In the genomic region with DNA sequence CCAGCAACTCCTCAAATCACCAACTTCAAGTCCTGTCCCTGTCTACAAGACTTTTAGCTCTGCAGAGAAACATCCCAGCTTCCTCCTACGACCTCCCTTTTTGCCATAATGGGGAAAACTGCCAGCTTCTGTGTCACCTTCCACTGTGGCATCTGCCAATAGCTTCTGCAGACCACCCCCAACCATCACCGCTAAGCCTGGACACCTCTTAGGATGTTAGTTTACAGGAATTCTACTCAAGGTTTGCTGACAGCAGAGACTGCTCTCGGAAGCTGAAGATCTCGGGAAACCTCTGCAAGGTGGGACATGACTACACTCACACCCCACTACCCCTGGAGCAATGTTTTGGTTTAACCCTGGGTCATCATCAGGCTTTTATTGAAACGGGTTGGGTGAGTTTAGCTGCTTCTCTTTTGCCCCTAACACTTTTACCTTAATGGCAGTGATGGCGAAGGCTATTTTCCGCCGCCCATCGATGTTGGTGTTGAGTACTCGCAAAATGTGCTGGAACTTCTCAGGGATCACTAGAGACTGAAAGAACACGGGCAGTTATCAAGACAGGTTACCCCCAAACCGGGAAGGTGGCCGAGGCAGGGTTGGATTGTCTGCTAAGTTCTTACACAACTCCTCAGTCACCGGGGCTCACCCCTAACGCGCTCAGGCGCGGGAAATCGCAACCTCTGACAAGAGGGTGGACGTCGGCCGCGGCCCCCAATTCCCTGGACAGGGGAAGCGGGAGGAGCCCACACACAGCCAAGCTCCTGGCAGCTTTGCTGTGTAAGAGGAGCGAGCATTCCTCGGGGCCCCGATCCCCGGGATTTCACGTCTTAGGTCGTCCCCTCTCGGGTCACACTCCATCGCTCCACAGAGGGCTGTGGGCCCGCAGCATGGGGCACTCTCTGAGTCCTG, we compare ENCODE assay signal across 8 mouse cellular contexts. TPM values are rescaled to one million over a fixed set of nuclear protein-coding genes. Genes with fewer than 3 reads are reported as not detected.
DNase-seq lines count a peak whose midpoint lies in the region; ATAC-seq and TF ChIP-seq lines count a peak whose summit lies in the region.

No protein-coding gene starts in this region.

- peak overlapping the region; percentile 99 for H3K4me2 ChIP-seq in heart, embryonic 13.5 days
- peak overlapping the region; percentile 98 for H3K4me2 ChIP-seq in embryonic facial prominence, embryonic 13.5 days
- peak overlapping the region; percentile 96 for H3K4me2 ChIP-seq in midbrain, embryonic 12.5 days (replicated peaks)

- peaks cover 54% of the 10 kb centered on the region for H3K4me1 ChIP-seq in heart, embryonic 13.5 days
- peaks cover 54% of the 10 kb centered on the region for H3K4me1 ChIP-seq in E14TG2a.4 (replicated peaks; ENCODE audit: low read depth, low read length)
- peaks cover 60% of the 10 kb centered on the region for H3K4me1 ChIP-seq in embryonic facial prominence, embryonic 13.5 days
- H3K4me1 ChIP-seq in midbrain, embryonic 12.5 days, result peaks cover 58% of the 10 kb centered on the region

- peak overlapping the region; percentile 92 for H3K27ac ChIP-seq in heart, embryonic 13.5 days (replicated peaks)
- peak overlapping the region; percentile 93 for H3K27ac ChIP-seq in embryonic facial prominence, embryonic 13.5 days
- peak overlapping the region; percentile 86 for H3K27ac ChIP-seq in midbrain, embryonic 12.5 days (replicated peaks)

- intact Hi-C loops in heart, postnatal 10 days (cut with DNase I), result no loop called here

- no peak for DNase-seq in heart, postnatal 10 days
- no peak for DNase-seq in cerebellum, postnatal 4 days (ENCODE audit: low spot score in 2 of 2)
- no peak for DNase-seq in left cerebral cortex, adult 18-20 months (ENCODE audit: low spot score in 2 of 2)

- WGBS in heart, embryonic 13.5 days, result 1% methylated on average over 33 of the region's 33 CpGs
- under 1% methylated on average over 33 of the region's 33 CpGs for WGBS in embryonic facial prominence, embryonic 13.5 days
- 2% methylated on average over 33 of the region's 33 CpGs for WGBS in midbrain, embryonic 12.5 days

- peaks cover 57% of the 10 kb centered on the region for H3K36me3 ChIP-seq in heart, embryonic 13.5 days
- H3K36me3 ChIP-seq in E14TG2a.4 (ENCODE audit: insufficient read depth, low read length), result peaks cover 74% of the 10 kb centered on the region
- H3K36me3 ChIP-seq in embryonic facial prominence, embryonic 13.5 days, result peaks cover 51% of the 10 kb centered on the region
- peaks cover 44% of the 10 kb centered on the region for H3K36me3 ChIP-seq in midbrain, embryonic 12.5 days

- TF ChIP-seq CTCF in E14TG2a.4 (conservative IDR thresholded peaks at IDR 0.05; ENCODE audit: low read length), result no peak

- no peaks in the 10 kb centered on the region for H3K9me3 ChIP-seq in heart, embryonic 13.5 days
- no peaks in the 10 kb centered on the region for H3K9me3 ChIP-seq in E14TG2a.4 (ENCODE audit: low read length)
- no peaks in the 10 kb centered on the region for H3K9me3 ChIP-seq in embryonic facial prominence, embryonic 13.5 days
- H3K9me3 ChIP-seq in midbrain, embryonic 12.5 days, result no peaks in the 10 kb centered on the region

- ATAC-seq in heart, embryonic 13.5 days (ENCODE audit: extremely low read depth, insufficient number of reproducible peaks, low FRiP score, low TSS enrichment), result no peak; the same call in 1 of the 2 replicates
- peak; percentile 2; the same call in 1 of the 2 replicates for ATAC-seq in embryonic facial prominence, embryonic 13.5 days (ENCODE audit: insufficient number of reproducible peaks, insufficient read depth, low FRiP score, low TSS enrichment, low read depth)
- peak; percentile 3 for ATAC-seq in inflammation-experienced regulatory T-cells, adult 6 months
- ATAC-seq in midbrain, embryonic 12.5 days (ENCODE audit: low FRiP score, low read depth), result no peak; the same call in 1 of the 2 replicates

- H3K4me3 ChIP-seq in heart, embryonic 13.5 days, result peak overlapping the region; percentile 76
- H3K4me3 ChIP-seq in E14TG2a.4 (replicated peaks; ENCODE audit: low read length), result peak overlapping the region; percentile 95
- H3K4me3 ChIP-seq in embryonic facial prominence, embryonic 13.5 days, result peak overlapping the region; percentile 81
- H3K4me3 ChIP-seq in midbrain, embryonic 12.5 days, result peak overlapping the region; percentile 91

- H3K27me3 ChIP-seq in heart, embryonic 13.5 days (replicated peaks), result no peaks in the 10 kb centered on the region
- no peaks in the 10 kb centered on the region for H3K27me3 ChIP-seq in E14TG2a.4 (ENCODE audit: insufficient read depth, low read length)
- no peaks in the 10 kb centered on the region for H3K27me3 ChIP-seq in embryonic facial prominence, embryonic 13.5 days
- no peaks in the 10 kb centered on the region for H3K27me3 ChIP-seq in midbrain, embryonic 12.5 days

- peak overlapping the region; percentile 93 for H3K9ac ChIP-seq in heart, embryonic 13.5 days
- H3K9ac ChIP-seq in embryonic facial prominence, embryonic 13.5 days, result peak overlapping the region; percentile 98
- H3K9ac ChIP-seq in midbrain, embryonic 12.5 days (replicated peaks), result peak overlapping the region; percentile 99

RNA-seq across cellular contexts. Expression of a gene that starts 0.7 kb away (rescaled TPM):
- 36.0 and 39.6 TPM in 2 replicates for polyA plus RNA-seq in heart, embryonic 13.5 days (2015; fragmentation: Nextera tagmentation; extraction: Ambion mirVana)
- total RNA-seq in heart, postnatal 10 days (2021), result 10 to 100 TPM; 36.3 to 36.8 TPM
- 45.7 and 49.6 TPM in 2 replicates for polyA plus RNA-seq in embryonic facial prominence, embryonic 13.5 days (2015; fragmentation: Nextera tagmentation; extraction: Ambion mirVana)
- 10 to 100 TPM; 27.6 to 30.0 (median 27.8) TPM for polyA plus RNA-seq in inflammation-experienced regulatory T-cells, adult 6 months (2017; shearing (Covaris generic))
- polyA plus RNA-seq in midbrain, embryonic 12.5 days (2016; fragmentation: Nextera tagmentation; extraction: Ambion mirVana), result 67.0 and 70.9 TPM in 2 replicates
- total RNA-seq in left cerebral cortex, adult 18-20 months (2021), result 10 to 100 TPM; 71.1 to 71.2 TPM

RNA-seq across cellular contexts. Expression of a gene that starts 0.9 kb away (rescaled TPM):
- polyA plus RNA-seq in heart, embryonic 13.5 days (2015; fragmentation: Nextera tagmentation; extraction: Ambion mirVana), result 923 and 1,093 TPM in 2 replicates
- 100 to 1,000 TPM; 566 to 572 TPM for total RNA-seq in heart, postnatal 10 days (2021)
- 1,782 and 1,797 TPM in 2 replicates for polyA plus RNA-seq in embryonic facial prominence, embryonic 13.5 days (2015; fragmentation: Nextera tagmentation; extraction: Ambion mirVana)
- 1,000 to 10,000 TPM; 3,532 to 7,587 (median 7,167) TPM for polyA plus RNA-seq in inflammation-experienced regulatory T-cells, adult 6 months (2017; shearing (Covaris generic))
- 891 and 909 TPM in 2 replicates for polyA plus RNA-seq in midbrain, embryonic 12.5 days (2016; fragmentation: Nextera tagmentation; extraction: Ambion mirVana)
- 100 to 1,000 TPM; 332 to 337 TPM for total RNA-seq in left cerebral cortex, adult 18-20 months (2021)

RNA-seq across cellular contexts. Expression of a gene that starts 3.6 kb away (rescaled TPM):
- polyA plus RNA-seq in heart, embryonic 13.5 days (2015; fragmentation: Nextera tagmentation; extraction: Ambion mirVana), result 4.5 and 7.0 TPM in 2 replicates
- total RNA-seq in heart, postnatal 10 days (2021), result 1 to 10 TPM; 2.7 to 3.7 TPM
- 7.0 and 7.2 TPM in 2 replicates for polyA plus RNA-seq in embryonic facial prominence, embryonic 13.5 days (2015; fragmentation: Nextera tagmentation; extraction: Ambion mirVana)
- 10 to 100 TPM; 12.8 to 15.1 (median 13.9) TPM for polyA plus RNA-seq in inflammation-experienced regulatory T-cells, adult 6 months (2017; shearing (Covaris generic))
- 8.1 and 8.7 TPM in 2 replicates for polyA plus RNA-seq in midbrain, embryonic 12.5 days (2016; fragmentation: Nextera tagmentation; extraction: Ambion mirVana)
- 1 to 10 TPM; 5.9 to 6.5 TPM for total RNA-seq in left cerebral cortex, adult 18-20 months (2021)

RNA-seq across cellular contexts. Expression of a gene that starts 14.4 kb away (rescaled TPM):
- 20.5 and 20.6 TPM in 2 replicates for polyA plus RNA-seq in heart, embryonic 13.5 days (2015; fragmentation: Nextera tagmentation; extraction: Ambion mirVana)
- total RNA-seq in heart, postnatal 10 days (2021), result 10 to 100 TPM; 12.4 to 12.6 TPM
- 36.2 and 40.7 TPM in 2 replicates for polyA plus RNA-seq in embryonic facial prominence, embryonic 13.5 days (2015; fragmentation: Nextera tagmentation; extraction: Ambion mirVana)
- 10 to 100 TPM in 2 of 3 experiments, 1 to 10 TPM in 1; 6.8 to 11.0 (median 10.1) TPM for polyA plus RNA-seq in inflammation-experienced regulatory T-cells, adult 6 months (2017; shearing (Covaris generic))
- polyA plus RNA-seq in midbrain, embryonic 12.5 days (2016; fragmentation: Nextera tagmentation; extraction: Ambion mirVana), result 37.5 and 37.7 TPM in 2 replicates
- total RNA-seq in left cerebral cortex, adult 18-20 months (2021), result 10 to 100 TPM; 12.5 to 13.8 TPM

RNA-seq across cellular contexts. Expression of a gene that starts 14.8 kb away (rescaled TPM):
- polyA plus RNA-seq in heart, embryonic 13.5 days (2015; fragmentation: Nextera tagmentation; extraction: Ambion mirVana), result 113 and 125 TPM in 2 replicates
- 10 to 100 TPM; 70.8 to 78.9 TPM for total RNA-seq in heart, postnatal 10 days (2021)
- polyA plus RNA-seq in embryonic facial prominence, embryonic 13.5 days (2015; fragmentation: Nextera tagmentation; extraction: Ambion mirVana), result 176 and 190 TPM in 2 replicates
- 100 to 1,000 TPM; 114 to 135 (median 124) TPM for polyA plus RNA-seq in inflammation-experienced regulatory T-cells, adult 6 months (2017; shearing (Covaris generic))
- polyA plus RNA-seq in midbrain, embryonic 12.5 days (2016; fragmentation: Nextera tagmentation; extraction: Ambion mirVana), result 188 and 203 TPM in 2 replicates
- total RNA-seq in left cerebral cortex, adult 18-20 months (2021), result 10 to 100 TPM; 92.3 to 94.0 TPM

Comparison
In these comparisons a context has a peak if more than half of its experiments do, and no peak if none do; other contexts are left out.
1. ATAC-seq: peak in embryonic facial prominence, embryonic 13.5 days (single experiment) and inflammation-experienced regulatory T-cells, adult 6 months (single experiment); none in heart, embryonic 13.5 days (single experiment) and midbrain, embryonic 12.5 days (single experiment).
2. Peak in every context shown above with its lines, with median percentiles within 50 percentile points of each other: H3K27ac ChIP-seq, H3K4me2 ChIP-seq, H3K4me3 ChIP-seq and H3K9ac ChIP-seq.